Comparison of ENCODE assay signal across 8 mouse cellular contexts in genomic region chr11:118208672-118209272, GRCm38 (mm10). TPM values are rescaled to one million over a fixed set of nuclear protein-coding genes. Genes with fewer than 3 reads are reported as not detected.
A peak's percentile ranks its signal among the peaks of the same experiment; 100 is the strongest.
DNase-seq lines count a peak whose midpoint lies in the region; ATAC-seq lines count a peak whose summit lies in the region.

No protein-coding gene starts in this region.

- H3K9ac ChIP-seq in hindbrain, embryonic 16.5 days (ENCODE audit: low read depth, low read length): no peak overlapping the region
- 0 out of 2 replicates have a peak overlapping the region, but pooled peaks have one; percentile 41 for H3K9ac ChIP-seq in embryonic facial prominence, embryonic 14.5 days (ENCODE audit: low read depth, low read length)
- peak overlapping the region; percentile 9; the same call in 1 of the 2 replicates for H3K9ac ChIP-seq in limb, embryonic 13.5 days

- H3K4me3 ChIP-seq in hindbrain, embryonic 10.5 days: peak overlapping the region; percentile 14; the same call in 1 of the 2 replicates
- H3K4me3 ChIP-seq in hindbrain, embryonic 16.5 days (ENCODE audit: low read length): no peak overlapping the region
- no peak overlapping the region for H3K4me3 ChIP-seq in embryonic facial prominence, embryonic 14.5 days (ENCODE audit: low read depth, low read length)
- H3K4me3 ChIP-seq in limb, embryonic 13.5 days: no peak overlapping the region

- H3K9me3 ChIP-seq in hindbrain, embryonic 10.5 days: no peaks in the 10 kb centered on the region
- H3K9me3 ChIP-seq in hindbrain, embryonic 16.5 days (ENCODE audit: control insufficient read depth, low read length): no peaks in the 10 kb centered on the region
- H3K9me3 ChIP-seq in embryonic facial prominence, embryonic 14.5 days (ENCODE audit: control insufficient read depth, low read length): no peaks in the 10 kb centered on the region
- H3K9me3 ChIP-seq in limb, embryonic 13.5 days: no peaks in the 10 kb centered on the region

- no peaks in the 10 kb centered on the region for H3K36me3 ChIP-seq in hindbrain, embryonic 10.5 days
- H3K36me3 ChIP-seq in hindbrain, embryonic 16.5 days (ENCODE audit: control insufficient read depth, insufficient read depth, low read length): no peaks in the 10 kb centered on the region
- no peaks in the 10 kb centered on the region for H3K36me3 ChIP-seq in embryonic facial prominence, embryonic 14.5 days (ENCODE audit: control insufficient read depth, insufficient read depth, low read length)
- H3K36me3 ChIP-seq in limb, embryonic 13.5 days: no peaks in the 10 kb centered on the region

- no peak for ATAC-seq in hindbrain, embryonic 16.5 days
- peak; percentile 68 for ATAC-seq in embryonic facial prominence, embryonic 14.5 days (ENCODE audit: low read depth)
- 0 out of 2 replicates have a peak, but pooled peaks have one; percentile 66 for ATAC-seq in limb, embryonic 13.5 days (ENCODE audit: low FRiP score, low read depth)

- WGBS in hindbrain, embryonic 10.5 days: 29% methylated on average over 8 of the region's 8 CpGs
- WGBS in hindbrain, embryonic 16.5 days: 26% methylated on average over 8 of the region's 8 CpGs
- 21% methylated on average over 8 of the region's 8 CpGs for WGBS in embryonic facial prominence, embryonic 14.5 days
- WGBS in limb, embryonic 13.5 days: 12% methylated on average over 8 of the region's 8 CpGs

- H3K4me1 ChIP-seq in hindbrain, embryonic 10.5 days (replicated peaks): peaks cover 72% of the 10 kb centered on the region
- H3K4me1 ChIP-seq in hindbrain, embryonic 16.5 days (ENCODE audit: control insufficient read depth, insufficient read depth, low read depth, low read length): peaks cover 53% of the 10 kb centered on the region
- H3K4me1 ChIP-seq in embryonic facial prominence, embryonic 14.5 days (ENCODE audit: control insufficient read depth, insufficient read depth, low read length): peaks cover 34% of the 10 kb centered on the region
- H3K4me1 ChIP-seq in limb, embryonic 13.5 days: peaks cover 68% of the 10 kb centered on the region

- H3K4me2 ChIP-seq in hindbrain, embryonic 16.5 days (ENCODE audit: low read length): no peak overlapping the region
- H3K4me2 ChIP-seq in embryonic facial prominence, embryonic 14.5 days (ENCODE audit: low read depth, low read length): no peak overlapping the region
- peak overlapping the region; percentile 36 for H3K4me2 ChIP-seq in limb, embryonic 13.5 days (replicated peaks)

- peak overlapping the region; percentile 73 for H3K27ac ChIP-seq in hindbrain, embryonic 10.5 days
- no peak overlapping the region for H3K27ac ChIP-seq in hindbrain, embryonic 16.5 days (ENCODE audit: low read depth, low read length)
- peak overlapping the region; percentile 11; the same call in 1 of the 2 replicates for H3K27ac ChIP-seq in embryonic facial prominence, embryonic 14.5 days (replicated peaks; ENCODE audit: low read depth, low read length)
- H3K27ac ChIP-seq in limb, embryonic 13.5 days: peak overlapping the region; percentile 68

- H3K27me3 ChIP-seq in hindbrain, embryonic 10.5 days (ENCODE audit: insufficient read depth, poor library complexity, severe bottlenecking): no peaks in the 10 kb centered on the region
- no peaks in the 10 kb centered on the region for H3K27me3 ChIP-seq in hindbrain, embryonic 16.5 days (replicated peaks; ENCODE audit: control insufficient read depth, insufficient read depth, low read length)
- H3K27me3 ChIP-seq in embryonic facial prominence, embryonic 14.5 days (replicated peaks; ENCODE audit: control insufficient read depth, insufficient read depth, low read length): no peaks in the 10 kb centered on the region
- no peaks in the 10 kb centered on the region for H3K27me3 ChIP-seq in limb, embryonic 13.5 days

- DNase-seq in hindbrain, embryonic 10.5 days (ENCODE audit: low spot score): peak; percentile 39
- DNase-seq in R1 (ENCODE audit: low read depth, low spot score): peak; percentile 68
- DNase-seq in embryonic facial prominence, embryonic 14.5 days (ENCODE audit: low spot score): peak; percentile 55
- no peak for DNase-seq in frontal cortex, adult 2 months (ENCODE audit: extremely low spot score in 1 of 2, low spot score in 1 of 2)
- no peak for DNase-seq in layer of hippocampus, postnatal 10 days (ENCODE audit: low spot score in 2 of 2)
- DNase-seq in gastrocnemius, adult 8-10 months (ENCODE audit: low spot score in 2 of 2): no peak

RNA-seq across cellular contexts. Expression of gene Cyth1, which starts 39.6 kb away (rescaled TPM):
- 13.9 and 23.0 TPM in 2 replicates for polyA plus RNA-seq in hindbrain, embryonic 10.5 days (2016; fragmentation: Nextera tagmentation; extraction: Ambion mirVana)
- 19.7 and 23.3 TPM in 2 replicates for polyA plus RNA-seq in hindbrain, embryonic 16.5 days (2015; fragmentation: Nextera tagmentation; extraction: Ambion mirVana)
- polyA plus RNA-seq in embryonic facial prominence, embryonic 14.5 days (2014; fragmentation: Nextera tagmentation; extraction: Ambion mirVana): 11.4 and 12.5 TPM in 2 replicates
- 15.9 and 17.1 TPM in 2 replicates for polyA plus RNA-seq in limb, embryonic 13.5 days (2015; fragmentation: Nextera tagmentation; extraction: Ambion mirVana)
- 70.4 and 90.1 TPM in 2 replicates for polyA plus RNA-seq in frontal cortex, adult 2 months (2012; rRNA removed)
- total RNA-seq in layer of hippocampus, postnatal 10 days (2021): 10 to 100 TPM; 59.3 to 63.5 TPM
- 10 to 100 TPM; 26.6 to 38.4 (median 30.2) TPM for total RNA-seq in gastrocnemius, adult 8-10 months (2022)

Comparison
In these comparisons a context has a peak if more than half of its experiments do, and no peak if none do; other contexts are left out.
1. DNase-seq: peak in hindbrain, embryonic 10.5 days (single experiment), R1 (single experiment) and embryonic facial prominence, embryonic 14.5 days (single experiment); none in frontal cortex, adult 2 months (0 of 2), layer of hippocampus, postnatal 10 days (0 of 2) and gastrocnemius, adult 8-10 months (0 of 2).